Mouse (Mus musculus): ENCODE data around the gene Ksr1.

The Ksr1 gene

GRCm38 (mm10) chr11:79061839-79062238 lies 84.4 kb downstream of the Ksr1 start:
- DNase-seq, result no peak

DNA sequence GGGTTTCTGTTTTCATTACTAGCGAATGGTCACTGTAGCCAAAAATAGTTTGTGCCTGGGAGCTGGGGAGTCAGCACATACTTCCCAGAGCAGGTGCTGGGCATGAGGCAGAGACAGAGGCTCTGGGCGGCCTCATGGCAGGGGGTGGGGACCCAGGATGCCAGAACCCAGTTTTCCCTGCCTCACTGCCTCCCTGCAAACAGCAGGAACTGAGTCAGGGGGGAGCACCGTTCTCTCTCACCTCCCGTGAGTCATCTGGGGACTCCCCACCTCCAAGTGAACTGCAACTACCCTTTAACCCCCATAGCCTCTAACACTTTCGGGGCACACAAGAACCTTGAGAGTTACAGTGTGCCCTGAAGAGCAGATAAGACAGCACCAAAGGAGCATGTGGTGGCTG lies 86.4 kb downstream of the Ksr1 start:
- no peak for DNase-seq

- no peak for DNase-seq
Measured at GRCm38 (mm10) chr11:79059062-79059461, 87.1 kb downstream of the Ksr1 start.

- no peak for DNase-seq
Measured at GRCm38 (mm10) chr11:79058610-79059009, 87.6 kb downstream of the Ksr1 start.

DNA sequence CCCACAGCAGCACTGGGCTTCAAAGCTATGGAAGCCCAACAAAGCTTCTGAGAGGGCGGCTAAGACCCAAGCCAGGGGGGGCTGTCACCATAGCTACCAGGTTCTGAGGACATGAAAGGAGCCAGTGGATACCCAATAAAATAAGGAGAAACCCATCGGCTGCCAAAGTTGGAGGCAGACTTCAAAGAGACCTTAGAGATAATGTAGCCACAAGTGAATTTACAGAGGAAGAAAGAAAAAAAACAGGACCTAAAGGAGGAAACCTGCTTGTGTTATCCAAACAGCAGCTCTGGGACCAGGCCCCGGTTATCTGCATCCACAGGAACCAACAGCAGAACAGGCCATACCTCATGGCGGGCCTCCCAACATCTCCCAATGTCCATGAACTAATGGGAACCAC lies 88.4 kb downstream of the Ksr1 start:
- no peak for DNase-seq

GRCm38 (mm10) chr11:79056891-79057290 lies 89.3 kb downstream of the Ksr1 start:
- no peak for DNase-seq

- DNase-seq, result no peak
Measured at GRCm38 (mm10) chr11:79056027-79056426, 90.2 kb downstream of the Ksr1 start.

DNA sequence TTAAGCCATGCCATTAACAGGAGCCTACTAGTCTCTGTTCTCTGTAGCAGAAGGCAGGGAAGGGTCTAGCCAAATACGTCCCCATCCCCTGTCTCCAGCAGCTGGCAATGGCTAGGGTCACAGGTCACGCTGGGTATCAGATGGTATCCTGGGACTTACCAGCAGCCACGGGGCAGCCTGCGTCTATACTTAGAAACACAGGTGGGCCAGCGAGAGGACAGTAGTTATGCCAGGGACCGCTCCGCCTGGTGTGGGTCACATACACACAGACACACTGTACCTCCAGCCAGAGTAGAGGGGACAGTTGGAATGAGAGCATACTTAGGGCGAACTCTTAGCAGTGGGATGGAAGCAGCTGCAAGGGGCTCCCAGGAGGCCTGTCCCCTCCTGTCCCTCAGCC lies 91.0 kb downstream of the Ksr1 start:
- no peak for DNase-seq

DNA sequence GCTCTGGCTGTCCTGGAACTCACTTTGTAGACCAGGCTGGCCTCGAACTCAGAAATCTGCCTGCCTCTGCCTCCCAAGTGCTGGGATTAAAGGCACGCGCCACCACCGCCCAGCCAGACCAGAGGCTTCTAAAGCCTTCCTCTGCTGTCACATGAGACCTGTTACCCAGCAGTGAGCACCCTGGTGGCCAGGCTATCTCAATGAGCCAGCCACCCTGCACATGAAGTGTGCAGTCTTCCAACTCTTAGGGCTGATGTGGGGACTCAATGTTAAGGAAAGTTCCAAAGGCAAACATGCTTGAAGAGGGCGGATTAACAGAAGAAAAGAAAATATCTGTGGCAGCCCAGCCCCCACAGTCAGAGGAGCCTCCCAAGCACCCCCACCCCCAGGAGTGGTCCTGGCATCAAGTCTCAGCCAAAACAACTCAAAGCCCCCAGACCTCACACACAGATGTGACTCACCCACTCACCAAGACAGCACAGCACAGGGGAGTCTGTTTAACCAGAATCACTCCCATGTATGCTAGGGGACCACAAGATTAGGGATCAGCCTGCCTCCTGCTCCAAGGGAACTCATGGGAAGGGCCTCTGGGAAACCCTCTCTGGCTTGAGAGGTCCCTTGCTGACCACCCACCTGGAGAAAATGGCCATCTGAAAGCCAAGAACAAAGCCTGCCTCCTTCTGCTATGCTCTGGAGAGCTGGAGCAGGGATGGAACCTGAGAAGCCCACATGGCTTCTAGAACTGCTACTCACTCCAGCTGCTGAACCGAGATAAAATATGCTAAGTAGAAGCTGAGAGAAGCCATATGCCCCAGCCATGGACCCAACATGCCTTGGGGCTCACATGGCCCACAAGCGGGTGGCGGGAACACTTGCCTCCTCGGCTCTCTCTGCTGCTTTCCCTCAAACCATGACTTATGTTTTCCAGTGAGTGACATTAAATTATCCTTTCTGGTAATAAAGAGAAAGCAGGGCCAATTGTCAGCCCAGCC lies 91.8 kb downstream of the Ksr1 start:
- DNase-seq, result no peak

DNA sequence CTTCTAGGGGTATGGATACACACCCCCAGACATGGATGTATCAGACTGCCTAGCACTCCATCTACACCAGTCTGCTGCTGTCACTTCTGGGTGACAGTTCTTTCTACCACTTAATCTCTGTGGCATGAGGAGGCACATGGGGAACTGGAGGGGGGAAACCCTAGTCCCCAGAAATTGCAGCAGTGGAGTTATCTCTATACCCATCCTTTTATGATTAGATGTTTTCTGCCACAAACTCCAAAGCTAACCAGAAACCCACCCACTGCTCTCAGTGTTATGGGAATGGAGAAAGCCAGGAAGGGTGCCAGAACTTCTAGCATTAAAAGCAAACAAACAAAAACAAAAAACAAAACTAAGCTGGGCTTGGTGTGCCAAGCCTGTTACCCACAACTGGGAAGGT lies 92.8 kb downstream of the Ksr1 start:
- no peak for DNase-seq

- no peak for DNase-seq
Measured at GRCm38 (mm10) chr11:79052769-79053168, 93.4 kb downstream of the Ksr1 start.

GRCm38 (mm10) chr11:79051522-79051921 lies 94.7 kb downstream of the Ksr1 start:
- no peak for DNase-seq

- no peak for DNase-seq
Measured at GRCm38 (mm10) chr11:79050781-79051507, 95.3 kb downstream of the Ksr1 start.

DNA sequence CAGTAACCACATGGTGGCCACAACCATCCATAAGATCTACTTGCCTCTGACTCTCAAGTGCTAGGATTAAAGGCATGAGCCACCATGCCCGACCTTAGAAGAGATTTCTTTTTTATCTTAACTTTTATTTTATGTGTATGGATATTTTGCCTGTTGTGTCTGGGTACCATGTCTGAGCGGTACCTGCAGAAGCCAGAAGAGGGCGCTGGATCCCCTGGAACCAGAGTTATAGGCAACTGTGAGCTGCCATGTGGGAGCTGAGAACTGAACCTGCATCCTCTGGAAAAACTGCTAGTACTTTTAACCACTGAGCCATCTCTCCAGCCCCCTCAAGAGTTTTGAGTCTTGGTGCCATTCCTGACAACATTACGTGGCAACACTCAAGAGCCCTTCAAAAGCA lies 97.3 kb downstream of the Ksr1 start:
- DNase-seq, result no peak

DNA sequence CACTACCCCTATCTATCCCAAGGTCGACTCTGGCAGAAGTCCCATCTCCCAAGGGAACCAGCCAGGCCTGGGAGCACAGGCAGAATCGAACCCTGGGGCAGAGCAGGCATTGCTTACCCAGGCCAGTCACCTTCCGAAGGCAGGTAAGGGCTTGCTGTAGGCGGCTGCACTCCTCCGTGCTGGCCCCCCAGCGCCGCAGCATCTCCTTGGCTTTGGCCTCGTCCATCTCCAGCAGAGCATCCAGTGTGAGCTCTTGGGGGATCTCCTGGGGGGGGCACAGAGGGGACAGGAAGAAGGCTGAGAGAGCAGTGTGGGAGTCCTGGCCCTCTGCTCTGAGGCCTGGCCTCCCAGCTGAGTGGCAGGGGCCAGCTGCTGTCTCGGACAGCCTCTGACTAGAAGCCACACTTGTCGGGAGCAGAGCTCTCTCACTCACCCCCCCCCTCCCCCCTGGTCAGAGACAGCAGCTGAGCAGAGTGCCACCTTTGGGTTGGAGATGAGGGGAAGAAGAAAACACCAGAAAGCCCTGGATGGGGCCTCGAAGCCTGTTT lies 99.0 kb downstream of the Ksr1 start:
- DNase-seq, result no peak

DNA sequence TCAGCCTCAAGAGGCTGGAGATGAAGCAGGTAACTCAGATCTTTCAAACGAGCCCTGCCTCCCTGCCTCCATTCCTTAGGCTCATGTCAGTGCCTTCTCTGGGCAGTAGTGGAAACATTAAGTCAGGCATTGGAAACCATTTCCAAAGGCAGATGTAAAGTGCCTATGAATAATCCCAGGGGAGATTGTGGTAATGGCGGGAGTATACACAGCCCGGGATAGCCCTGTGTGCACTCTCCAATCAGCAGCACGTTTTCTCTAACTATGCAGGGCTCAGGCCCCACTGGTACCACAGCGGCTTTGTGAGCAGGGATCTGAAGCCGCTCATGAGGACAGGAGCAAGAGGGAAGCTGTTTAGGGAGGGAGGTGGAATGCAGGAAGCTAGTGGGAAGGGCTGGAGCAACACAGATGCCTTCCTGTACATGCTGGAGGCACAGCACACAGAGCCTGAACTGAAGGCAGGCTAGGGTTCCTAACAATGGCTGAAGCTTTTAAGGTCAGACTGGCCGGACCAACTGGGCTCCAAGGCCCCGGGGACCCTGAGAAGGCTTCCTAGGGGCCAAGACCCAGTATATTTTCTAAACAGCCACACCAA lies 99.5 kb downstream of the Ksr1 start:
- no peak for DNase-seq

- DNase-seq, result no peak
Measured at GRCm38 (mm10) chr11:79045231-79045630, 101.0 kb downstream of the Ksr1 start.

DNA sequence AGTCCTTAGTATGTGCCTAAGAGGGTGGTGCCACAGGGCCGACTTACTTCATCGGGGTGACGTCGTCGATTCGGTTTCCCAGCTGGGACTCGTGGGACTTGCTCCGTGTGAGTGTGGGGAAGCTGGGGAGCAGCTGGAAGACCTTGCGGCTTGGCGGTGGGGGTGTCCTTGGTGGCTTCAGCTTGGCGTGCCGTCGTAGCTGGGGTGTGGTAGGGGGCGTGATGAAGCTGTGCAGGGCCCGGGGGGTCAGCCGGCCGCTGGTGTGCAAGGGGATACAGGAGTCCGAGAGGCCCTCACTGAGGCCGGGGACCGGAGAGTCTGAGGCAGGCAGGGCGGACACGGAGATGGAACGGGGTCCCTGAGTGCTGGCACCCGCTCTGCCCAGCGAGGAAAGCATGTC lies 101.4 kb downstream of the Ksr1 start:
- DNase-seq, result no peak

DNA sequence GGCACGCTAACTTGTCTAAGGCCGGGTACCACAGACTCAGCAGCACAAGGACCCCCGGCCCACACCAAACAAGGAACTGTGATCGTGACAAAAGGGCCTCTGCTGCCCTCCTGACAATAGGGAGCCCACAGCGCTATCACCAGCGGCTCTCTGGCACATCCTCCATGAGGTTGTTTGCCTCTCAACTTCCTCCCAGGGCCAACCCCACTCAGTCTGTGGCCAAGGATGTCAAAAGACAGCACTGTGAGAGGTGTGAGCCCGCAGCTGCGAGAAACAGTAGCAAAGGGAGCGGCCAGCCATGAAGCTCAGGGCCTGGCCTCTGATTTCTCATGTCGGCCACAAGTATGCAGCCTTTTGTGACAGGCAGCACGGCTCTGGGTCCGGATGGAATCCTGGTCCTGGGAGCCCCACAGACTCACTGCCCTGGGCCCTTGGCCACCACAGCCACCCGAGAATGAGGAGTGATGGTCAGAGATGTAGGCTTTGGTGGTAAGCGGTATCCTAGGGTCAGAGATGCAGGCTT lies 104.2 kb downstream of the Ksr1 start:
- DNase-seq, result peak; percentile 40

DNA sequence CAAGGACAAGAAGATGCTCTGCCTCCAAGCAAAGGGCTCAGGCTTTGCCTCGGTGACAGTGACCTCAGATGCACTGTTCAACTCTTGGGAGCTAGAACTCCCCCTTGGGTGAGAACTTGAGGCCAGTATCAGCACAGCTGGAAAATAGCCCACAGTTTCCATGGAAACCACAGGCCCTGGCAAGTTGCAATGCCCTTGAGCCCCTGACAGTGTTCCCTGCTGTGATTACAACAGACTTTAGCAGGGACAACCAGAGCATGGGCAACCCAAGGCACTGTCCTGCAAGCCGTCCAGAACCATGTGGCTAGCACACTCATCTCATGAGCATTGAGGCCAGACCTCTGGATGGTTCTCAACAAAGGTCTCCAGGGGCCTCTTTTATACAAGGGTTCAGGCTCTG lies 106.7 kb downstream of the Ksr1 start:
- DNase-seq, result no peak

DNA sequence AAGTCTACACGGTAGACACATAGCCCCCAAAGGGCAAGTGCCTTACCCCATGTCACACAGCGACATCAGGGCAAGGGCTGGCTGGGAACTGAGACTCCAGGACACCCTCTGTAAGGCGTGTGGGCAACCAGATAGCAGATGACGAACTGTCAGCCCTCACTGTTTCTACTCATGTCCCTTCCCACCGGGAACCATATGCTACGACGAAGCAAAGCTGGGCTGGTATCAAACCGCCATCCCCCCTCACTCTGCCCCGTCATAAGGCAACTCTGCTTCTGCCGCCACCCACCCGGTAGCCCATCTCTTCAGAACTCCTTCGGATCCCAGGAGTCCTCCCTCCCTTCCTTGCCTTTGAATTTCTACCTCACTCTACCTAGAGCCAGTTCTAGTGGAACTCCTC lies 108.7 kb downstream of the Ksr1 start:
- DNase-seq, result no peak

DNA sequence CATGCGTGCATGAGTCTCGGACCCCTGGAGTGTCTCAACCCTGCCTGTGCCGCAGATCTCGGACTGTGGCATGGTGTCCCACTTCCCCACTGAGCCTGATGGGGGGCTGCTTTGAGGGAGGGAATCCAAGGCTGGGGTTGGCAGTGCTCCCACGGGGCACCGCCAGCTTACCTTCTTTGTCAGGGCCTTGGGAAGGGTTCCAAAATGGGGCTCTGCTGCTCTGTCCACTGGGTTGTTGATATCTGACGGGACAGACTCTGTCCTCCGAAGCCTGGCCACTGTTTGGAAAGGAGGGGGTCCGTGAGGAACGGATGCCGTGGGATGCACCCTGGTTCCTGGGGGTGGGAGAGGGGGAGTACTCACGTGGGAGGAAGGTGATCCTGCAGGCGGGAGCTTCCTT lies 109.9 kb downstream of the Ksr1 start:
- DNase-seq, result no peak

GRCm38 (mm10) chr11:79033636-79034035 lies 112.6 kb downstream of the Ksr1 start:
- DNase-seq, result peak; percentile 29

Measured in thymus, postnatal 14 days (tissue).